In genomic region chr1:132007282-132007815, GRCm38 (mm10) we compare ENCODE assay signal across 7 mouse cellular contexts. TPM values are rescaled to one million over a fixed set of nuclear protein-coding genes. Genes with fewer than 3 reads are reported as not detected.
DNase-seq lines count a peak whose midpoint lies in the region; ATAC-seq lines count a peak whose summit lies in the region.

Gene Elk4, plus strand, starts transcription at chr1:132007607.

- peak within 1 kb of the TSS; percentile 98 for H3K27ac ChIP-seq in embryonic facial prominence, embryonic 12.5 days
- peak within 1 kb of the TSS; percentile 99 for H3K27ac ChIP-seq in limb, embryonic 13.5 days
- peak within 1 kb of the TSS; percentile 98 for H3K27ac ChIP-seq in midbrain, embryonic 16.5 days (ENCODE audit: low read length)

- peak within 1 kb of the TSS; percentile 63 for H3K4me2 ChIP-seq in embryonic facial prominence, embryonic 12.5 days (replicated peaks)
- peak within 1 kb of the TSS; percentile 76 for H3K4me2 ChIP-seq in limb, embryonic 13.5 days (replicated peaks)
- H3K4me2 ChIP-seq in midbrain, embryonic 16.5 days (ENCODE audit: low read length): peak within 1 kb of the TSS; percentile 92

- H3K36me3 ChIP-seq in embryonic facial prominence, embryonic 12.5 days: no peaks in the 10 kb centered on the region
- H3K36me3 ChIP-seq in limb, embryonic 13.5 days: no peaks in the 10 kb centered on the region
- H3K36me3 ChIP-seq in midbrain, embryonic 16.5 days (ENCODE audit: control insufficient read depth, insufficient read depth, low read length): no peaks in the 10 kb centered on the region

- WGBS in embryonic facial prominence, embryonic 12.5 days: under 1% methylated on average over 61 of the region's 61 CpGs
- WGBS in limb, embryonic 13.5 days: under 1% methylated on average over 61 of the region's 61 CpGs
- under 1% methylated on average over 52 of the region's 61 CpGs for whole genome bisulfite sequencing in midbrain, embryonic 16.5 days

- peak within 1 kb of the TSS; percentile 87 for H3K9ac ChIP-seq in embryonic facial prominence, embryonic 12.5 days
- H3K9ac ChIP-seq in limb, embryonic 13.5 days: peak within 1 kb of the TSS; percentile 95
- peak within 1 kb of the TSS; percentile 94 for H3K9ac ChIP-seq in midbrain, embryonic 16.5 days (ENCODE audit: low read depth, low read length)

- peak; percentile 94 for DNase-seq in adrenal gland, postnatal 25 days
- DNase-seq in heart, adult 18-20 months: peak; percentile 96
- DNase-seq in kidney, adult 8-10 months: peak; percentile 90 to 92
- DNase-seq in spleen, postnatal 10 days (ENCODE audit: low spot score in 2 of 2): peak; percentile 86 to 94

- peaks cover 21% of the 10 kb centered on the region for H3K4me1 ChIP-seq in embryonic facial prominence, embryonic 12.5 days
- H3K4me1 ChIP-seq in limb, embryonic 13.5 days: peaks cover 23% of the 10 kb centered on the region
- H3K4me1 ChIP-seq in midbrain, embryonic 16.5 days (ENCODE audit: control insufficient read depth, insufficient read depth, low read length): peaks cover 24% of the 10 kb centered on the region

- H3K4me3 ChIP-seq in embryonic facial prominence, embryonic 12.5 days: peak within 1 kb of the TSS; percentile 85
- H3K4me3 ChIP-seq in limb, embryonic 13.5 days: peak within 1 kb of the TSS; percentile 76
- peak within 1 kb of the TSS; percentile 90 for H3K4me3 ChIP-seq in midbrain, embryonic 16.5 days (ENCODE audit: low read depth, low read length)

- H3K9me3 ChIP-seq in embryonic facial prominence, embryonic 12.5 days: no peaks in the 10 kb centered on the region
- no peaks in the 10 kb centered on the region for H3K9me3 ChIP-seq in limb, embryonic 13.5 days
- no peaks in the 10 kb centered on the region for H3K9me3 ChIP-seq in midbrain, embryonic 16.5 days (replicated peaks; ENCODE audit: control insufficient read depth, low read length, poor library complexity, severe bottlenecking)

- no peaks in the 10 kb centered on the region for H3K27me3 ChIP-seq in embryonic facial prominence, embryonic 12.5 days
- no peaks in the 10 kb centered on the region for H3K27me3 ChIP-seq in limb, embryonic 13.5 days
- H3K27me3 ChIP-seq in midbrain, embryonic 16.5 days (ENCODE audit: control insufficient read depth, insufficient read depth, low read depth, low read length): no peaks in the 10 kb centered on the region

- peak; percentile 84 for ATAC-seq in embryonic facial prominence, embryonic 12.5 days (ENCODE audit: insufficient number of reproducible peaks, insufficient read depth, low FRiP score, low TSS enrichment)
- ATAC-seq in limb, embryonic 13.5 days (ENCODE audit: low FRiP score, low read depth): peak; percentile 87
- peak; percentile 94 for ATAC-seq in midbrain, embryonic 16.5 days

RNA-seq across cellular contexts. Expression of gene Elk4, which starts in this region (rescaled TPM):
- 100 and 117 TPM in 2 replicates for total RNA-seq in adrenal gland, postnatal 25 days (2021)
- 18.1 and 18.7 TPM in 2 replicates for polyA plus RNA-seq in embryonic facial prominence, embryonic 12.5 days (2016; fragmentation: Nextera tagmentation; extraction: Ambion mirVana)
- total RNA-seq in heart, adult 18-20 months (2021): 10 to 100 TPM; 77.4 to 82.0 TPM
- polyA plus RNA-seq in limb, embryonic 13.5 days (2015; fragmentation: Nextera tagmentation; extraction: Ambion mirVana): 18.0 and 20.2 TPM in 2 replicates
- 8.1 and 8.7 TPM in 2 replicates for polyA plus RNA-seq in midbrain, embryonic 16.5 days (2015; fragmentation: Nextera tagmentation; extraction: Ambion mirVana)

Comparison
In these comparisons a context has a peak if more than half of its experiments do, and no peak if none do; other contexts are left out.
1. Peak in every context shown above with its lines: DNase-seq, ATAC-seq, H3K4me3 ChIP-seq and H3K27ac ChIP-seq.